Mouse (Mus musculus) liver (tissue): ENCODE data around the gene Elmo3.
"Not testable (repeated sequence)": the region's sequence is repeated elsewhere in the genome, so short reads cannot be mapped to it uniquely, and the experiment has no call there.

Source experiments
- DNase-seq: peaks from one replicate; pipeline ENCODE4 v3.0.0-alpha.2; 2020; ENCODE audit warnings: mixed read lengths

The Elmo3 gene

GRCm38 (mm10) chr8:105276292-105277120, 28.9 kb upstream of the Elmo3 start:
- DNase-seq: peak; percentile 69

- peak; percentile 62 for DNase-seq
Measured at GRCm38 (mm10) chr8:105278911-105279334, 26.5 kb upstream of the Elmo3 start.

GRCm38 (mm10) chr8:105280567-105280966, 24.8 kb upstream of the Elmo3 start:
- no peak for DNase-seq

GRCm38 (mm10) chr8:105281821-105282220, 23.6 kb upstream of the Elmo3 start:
- DNase-seq: no peak

- no peak for DNase-seq
Measured at GRCm38 (mm10) chr8:105282239-105282638, 23.2 kb upstream of the Elmo3 start.

GRCm38 (mm10) chr8:105283074-105283473, 22.3 kb upstream of the Elmo3 start:
- DNase-seq: peak; percentile 77

- DNase-seq: no peak
Measured at GRCm38 (mm10) chr8:105285514-105285913, 19.9 kb upstream of the Elmo3 start.

- DNase-seq: no peak
Measured at GRCm38 (mm10) chr8:105286907-105287306, 18.5 kb upstream of the Elmo3 start.

GRCm38 (mm10) chr8:105288231-105288630, 17.2 kb upstream of the Elmo3 start:
- DNase-seq: no peak

- DNase-seq: peak; percentile 88
Measured at GRCm38 (mm10) chr8:105288958-105289732, 16.3 kb upstream of the Elmo3 start.

GRCm38 (mm10) chr8:105289805-105290460, 15.5 kb upstream of the Elmo3 start, which contains the start of gene 4931428F04Rik:
4931428F04Rik (minus strand) TSS chr8:105289864.
- DNase-seq: peak; percentile 55

- DNase-seq: peak; percentile 91
Measured at GRCm38 (mm10) chr8:105290554-105291314, 14.7 kb upstream of the Elmo3 start.

- not testable (repeated sequence) for DNase-seq
Measured at GRCm38 (mm10) chr8:105291364-105291763, 14.0 kb upstream of the Elmo3 start.

GRCm38 (mm10) chr8:105291802-105292201, 13.6 kb upstream of the Elmo3 start:
- not testable (repeated sequence) for DNase-seq

GRCm38 (mm10) chr8:105292471-105292870, 12.9 kb upstream of the Elmo3 start:
- no peak for DNase-seq

GRCm38 (mm10) chr8:105293405-105293804, 12.0 kb upstream of the Elmo3 start:
- DNase-seq: no peak

GRCm38 (mm10) chr8:105294776-105295175, 10.6 kb upstream of the Elmo3 start:
- no peak for DNase-seq

GRCm38 (mm10) chr8:105295256-105295655, 10.1 kb upstream of the Elmo3 start:
- DNase-seq: no peak

GRCm38 (mm10) chr8:105295895-105296573, 9.4 kb upstream of the Elmo3 start, which contains the start of gene Exoc3l:
Exoc3l (minus strand) TSS chr8:105296101.
- no peak for DNase-seq

- peak; percentile 95 for DNase-seq
Measured at GRCm38 (mm10) chr8:105297511-105298192, 7.7 kb upstream of the Elmo3 start, which contains the start of gene E2f4. E2f4 (plus strand) TSS chr8:105297663.
